Mouse (Mus musculus) lung, postnatal 36 days (tissue): ENCODE measurements around the gene Lgr6.

Source experiments
- DNase-seq: peaks from one replicate; pipeline ENCODE4 v3.0.0; 2022; ENCODE audit warnings: mixed read lengths

Gene Lgr6

DNA sequence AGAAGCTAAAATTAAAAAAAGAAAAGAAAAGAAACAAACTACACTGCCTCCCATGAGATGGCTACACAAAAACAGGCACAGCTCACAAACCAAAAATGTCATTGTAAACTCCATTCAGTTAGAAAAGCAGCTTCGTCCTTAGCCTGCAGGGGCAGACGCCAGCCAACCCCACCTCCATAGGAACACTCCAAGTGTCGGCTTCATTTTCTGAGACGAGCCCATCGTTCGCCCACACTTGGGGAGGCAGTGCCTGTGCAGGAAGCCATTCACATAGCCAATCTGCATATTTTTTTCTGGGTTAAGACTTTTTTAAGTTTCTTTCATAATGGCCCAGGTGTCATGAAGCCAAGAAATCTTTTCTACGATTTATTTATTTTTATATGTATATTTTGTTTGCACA is 157.5 kb downstream of the Lgr6 start:
- no peak for DNase-seq

GRCm38 (mm10) chr1:134942898-134943297 is 162.2 kb downstream of the Lgr6 start:
- DNase-seq: no peak

- DNase-seq: peak; percentile 9
Measured at GRCm38 (mm10) chr1:134940863-134941262, 164.2 kb downstream of the Lgr6 start.

GRCm38 (mm10) chr1:134938233-134938632 is 166.8 kb downstream of the Lgr6 start:
- no peak for DNase-seq

GRCm38 (mm10) chr1:134936335-134936734 is 168.7 kb downstream of the Lgr6 start:
- DNase-seq: peak; percentile 14
